Mouse (Mus musculus) cortical plate, adult 2 months (tissue): ENCODE measurements around the gene Map3k13.

Source experiments
- CTCF ChIP-seq: fragments of 200-500 bp; IDR thresholded peaks from 2 replicates; pipeline ENCODE4 v1.5.1; 2011; ENCODE audit warnings: mild to moderate bottlenecking, control low read depth, low read length; ENCODE audit not compliant: insufficient read depth; ENCODE audit errors: extremely low read depth
- POLR2A ChIP-seq: fragments of 200-500 bp; IDR thresholded peaks from 2 replicates; pipeline ENCODE4 v1.6.1; 2011; ENCODE audit warnings: mild to moderate bottlenecking, low read length, control low read depth; ENCODE audit not compliant: insufficient read depth; ENCODE audit errors: extremely low read depth

GRCm38 (mm10) chr16:21969874-21970273, 175.7 kb downstream of the Map3k13 start:
- no peak for TF ChIP-seq CTCF
- TF ChIP-seq POLR2A: no peak
